Mouse (Mus musculus) ES-Bruce4 (cell line): ENCODE data around the gene Sft2d1. TPM values are rescaled to one million over a fixed set of nuclear protein-coding genes. Genes with fewer than 3 reads are reported as not detected.

ENCODE experiments used
- H3K27ac ChIP-seq: 2 replicates; pipeline ENCODE4 v1.5.1; 2012; ENCODE audit warnings: low read length, inconsistent platforms; ENCODE audit not compliant: insufficient read depth
- H3K27me3 ChIP-seq: 2 replicates; pipeline ENCODE4 v1.6.1; 2012; ENCODE audit warnings: mild to moderate bottlenecking, low read length, inconsistent platforms; ENCODE audit not compliant: control insufficient read depth, poor library complexity, insufficient read depth, severe bottlenecking
- H3K36me3 ChIP-seq: 2 replicates; pipeline ENCODE4 v1.6.1; 2012; ENCODE audit warnings: inconsistent platforms, mild to moderate bottlenecking, low read length, moderate library complexity; ENCODE audit not compliant: control insufficient read depth, poor library complexity, insufficient read depth, severe bottlenecking
- H3K4me1 ChIP-seq: one replicate; pipeline ENCODE4 v1.8.1; 2011; ENCODE audit warnings: low read length; ENCODE audit not compliant: control insufficient read depth, insufficient read depth
- H3K4me3 ChIP-seq: 2 replicates; pipeline ENCODE4 v1.5.1; 2011; ENCODE audit warnings: low read depth, mild to moderate bottlenecking, low read length
- H3K9ac ChIP-seq: 2 replicates; pipeline ENCODE4 v1.6.1; 2012; ENCODE audit warnings: low read depth, mild to moderate bottlenecking, inconsistent platforms; ENCODE audit not compliant: poor library complexity, severe bottlenecking
- H3K9me3 ChIP-seq: replicated peaks from 2 replicates; pipeline ENCODE4 v1.6.1; 2012; ENCODE audit warnings: mild to moderate bottlenecking, low read length, inconsistent platforms; ENCODE audit not compliant: control insufficient read depth, poor library complexity, insufficient read depth, severe bottlenecking
- CTCF ChIP-seq: IDR thresholded peaks from one replicate; pipeline ENCODE4 v1.8.1; 2011; ENCODE audit warnings: low read depth, low read length
- EP300 ChIP-seq: IDR thresholded peaks from 2 replicates; pipeline ENCODE4 v1.6.1; 2011; ENCODE audit warnings: low read depth, low read length; ENCODE audit not compliant: insufficient read depth
- POLR2A ChIP-seq: IDR thresholded peaks from one replicate; pipeline ENCODE4 v1.8.1; 2011; ENCODE audit warnings: low read length; ENCODE audit not compliant: insufficient read depth
- polyA plus RNA-seq: library from polyadenylated mRNA; stranded (reverse); fragments of >200 nt; gene quantifications from 2 replicates; pipeline ENCODE4 v1.2.4, GENCODE M21; 2011; ENCODE audit warnings: low read depth; ENCODE audit not compliant: missing spikeins, insufficient read depth, insufficient read length

The Sft2d1 gene
- polyA plus RNA-seq, 1 experiment, result 33.8 TPM

- H3K27me3 ChIP-seq, result peaks cover 8% of the 10 kb centered on the region
Measured at GRCm38 (mm10) chr17:8339666-8340374, 28.9 kb downstream of the Sft2d1 start.

GRCm38 (mm10) chr17:8340407-8341359, 29.8 kb downstream of the Sft2d1 start:
- peak overlapping the region; percentile 78 for H3K9ac ChIP-seq
- TF ChIP-seq CTCF, result no peak
- no peak for TF ChIP-seq POLR2A
- TF ChIP-seq EP300, result no peak
- no peak overlapping the region for H3K27ac ChIP-seq
- no peaks in the 10 kb centered on the region for H3K36me3 ChIP-seq
- H3K27me3 ChIP-seq, result peaks cover 8% of the 10 kb centered on the region
- peak overlapping the region; percentile 46 for H3K4me3 ChIP-seq
- no peaks in the 10 kb centered on the region for H3K4me1 ChIP-seq
- no peaks in the 10 kb centered on the region for H3K9me3 ChIP-seq

More at GRCm38 (mm10) chr17:8339666-8340374, 28.9 kb downstream of the Sft2d1 start:
- no peak overlapping the region for H3K27ac ChIP-seq
- no peaks in the 10 kb centered on the region for H3K9me3 ChIP-seq
- no peaks in the 10 kb centered on the region for H3K36me3 ChIP-seq
- no peaks in the 10 kb centered on the region for H3K4me1 ChIP-seq
- 0 out of 2 replicates have a peak overlapping the region, but pooled peaks have one; percentile 78 for H3K9ac ChIP-seq
- TF ChIP-seq CTCF, result no peak
- TF ChIP-seq EP300, result no peak
- TF ChIP-seq POLR2A, result no peak
- H3K4me3 ChIP-seq, result no peak overlapping the region; the same call in 1 of the 2 replicates

DNA sequence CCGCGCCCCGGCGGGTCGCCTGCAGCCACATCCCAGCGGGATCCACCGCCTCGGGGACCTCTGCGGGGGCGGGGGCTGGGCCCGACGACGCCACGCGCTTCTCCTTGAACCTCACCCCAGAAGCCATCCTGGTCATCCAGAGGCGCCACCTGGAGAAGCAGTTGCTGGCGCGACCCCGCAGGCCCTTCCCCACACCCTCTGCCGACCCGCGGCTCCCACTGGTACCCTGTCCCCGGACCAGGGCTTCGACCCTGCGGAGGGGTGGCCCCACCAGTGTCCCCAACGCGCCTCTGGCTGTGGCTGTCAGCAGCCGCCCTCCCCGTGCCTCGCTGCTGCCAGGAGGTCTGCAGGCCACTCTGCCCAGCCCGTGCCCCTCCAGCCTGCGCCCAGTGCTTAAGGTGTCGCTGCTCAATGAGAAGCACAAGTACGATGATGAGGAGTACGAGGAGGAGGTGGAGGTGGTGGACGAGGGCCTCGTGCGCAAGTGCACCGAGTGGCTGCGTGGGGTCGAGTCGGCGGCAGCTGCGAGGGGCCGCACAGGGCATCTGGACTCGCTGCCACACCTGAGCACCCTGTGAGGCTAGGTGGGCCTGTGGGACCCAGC, 30.6 kb downstream of the Sft2d1 start:
- H3K4me1 ChIP-seq, result no peaks in the 10 kb centered on the region
- H3K4me3 ChIP-seq, result peak overlapping the region; percentile 46
- no peaks in the 10 kb centered on the region for H3K36me3 ChIP-seq
- no peaks in the 10 kb centered on the region for H3K9me3 ChIP-seq
- TF ChIP-seq CTCF (no peak), POLR2A (no peak), EP300 (no peak)
- peak overlapping the region; percentile 78 for H3K9ac ChIP-seq
- peaks cover 8% of the 10 kb centered on the region for H3K27me3 ChIP-seq
- H3K27ac ChIP-seq, result no peak overlapping the region

DNA sequence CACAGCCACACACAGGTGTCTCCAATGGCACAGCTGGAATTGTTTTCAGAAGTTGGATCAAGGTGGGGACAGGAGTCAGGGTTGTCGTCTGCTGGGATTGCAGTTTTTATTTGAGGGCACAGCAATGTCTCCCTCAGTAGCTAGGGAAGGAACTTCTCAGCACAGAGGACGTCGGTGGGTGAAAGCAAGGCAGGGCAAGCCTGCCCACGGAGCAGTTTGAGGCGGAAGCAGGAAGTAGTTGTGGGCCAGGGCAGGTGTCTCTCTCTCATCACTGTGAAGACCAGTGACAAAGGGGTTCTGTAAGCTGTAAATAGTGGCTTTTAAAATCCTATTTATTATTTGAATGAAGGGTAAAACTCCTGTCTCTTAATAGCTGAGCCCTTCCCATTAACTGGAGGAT, 31.8 kb downstream of the Sft2d1 start:
- TF ChIP-seq POLR2A (no peak), CTCF (no peak), EP300 (no peak)
- no peak overlapping the region for H3K9ac ChIP-seq
- H3K4me1 ChIP-seq, result no peaks in the 10 kb centered on the region
- H3K27me3 ChIP-seq, result peaks cover 8% of the 10 kb centered on the region
- H3K9me3 ChIP-seq, result no peaks in the 10 kb centered on the region
- H3K36me3 ChIP-seq, result no peaks in the 10 kb centered on the region
- H3K4me3 ChIP-seq, result no peak overlapping the region
- H3K27ac ChIP-seq, result no peak overlapping the region

GRCm38 (mm10) chr17:8343416-8343815, 32.5 kb downstream of the Sft2d1 start:
- no peak overlapping the region for H3K9ac ChIP-seq
- H3K4me3 ChIP-seq, result no peak overlapping the region
- no peaks in the 10 kb centered on the region for H3K4me1 ChIP-seq
- H3K27me3 ChIP-seq, result peaks cover 8% of the 10 kb centered on the region
- no peaks in the 10 kb centered on the region for H3K36me3 ChIP-seq
- no peak overlapping the region for H3K27ac ChIP-seq
- no peak for TF ChIP-seq EP300
- no peak for TF ChIP-seq POLR2A
- no peak for TF ChIP-seq CTCF
- no peaks in the 10 kb centered on the region for H3K9me3 ChIP-seq
